Mouse (Mus musculus): ENCODE measurements around the gene Kcnq2.

DNA sequence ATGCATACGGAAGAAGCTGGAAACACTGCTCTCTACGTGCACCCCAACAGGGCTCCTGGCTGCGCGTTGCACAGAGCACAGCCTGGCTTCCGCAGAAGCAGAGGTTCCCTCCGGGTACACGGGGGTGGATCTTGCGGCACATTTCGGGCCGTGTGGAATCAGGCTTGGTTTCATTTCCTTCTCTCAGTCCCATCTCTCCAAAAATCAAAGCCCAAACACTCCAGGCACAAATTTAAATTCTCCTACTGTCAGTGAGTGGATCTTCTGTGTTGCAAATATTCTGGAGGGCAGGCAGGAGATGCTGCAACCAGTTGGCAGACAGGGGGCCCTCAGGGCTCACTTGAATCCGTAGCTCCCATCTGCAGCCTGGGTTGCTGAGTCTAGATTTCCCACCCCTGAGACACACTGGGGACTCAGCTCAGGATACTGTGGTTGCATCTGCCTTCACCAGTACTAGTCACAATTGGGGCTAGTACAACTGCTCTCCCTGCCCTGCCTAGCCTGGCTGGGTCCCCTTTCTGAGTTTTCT, 103.6 kb downstream of the Kcnq2 start:
- TF ChIP-seq POLR2A (IDR thresholded peaks at IDR 0.05; ENCODE audit: insufficient read length, low read depth) (no peak), SRF (IDR thresholded peaks at IDR 0.05; ENCODE audit: control insufficient read depth, insufficient read length, low read depth) (no peak)
